Mouse (Mus musculus): ENCODE measurements around the gene Afmid. TPM values are rescaled to one million over a fixed set of nuclear protein-coding genes. Genes with fewer than 3 reads are reported as not detected.

Gene Afmid
- polyA plus RNA-seq, 1 experiment from 2014 or later, result 6.9 TPM

Other genes starting within 250 kb of the Afmid start
- 24.2 and 24.7 TPM in 2 replicates for gene Tnrc6c, start 171.6 kb upstream of the Afmid start, polyA plus RNA-seq (2015; fragmentation: Nextera tagmentation; extraction: Ambion mirVana)
- gene Tmc8, start 43.8 kb upstream of the Afmid start, polyA plus RNA-seq (2015; fragmentation: Nextera tagmentation; extraction: Ambion mirVana), result 0.77 and 0.83 TPM in 2 replicates
- gene Tmc6, start 43.7 kb upstream of the Afmid start, polyA plus RNA-seq (2015; fragmentation: Nextera tagmentation; extraction: Ambion mirVana), result 6.0 TPM in 2 replicates
- not detected in 2 replicates for gene 6030468B19Rik, start 28.3 kb upstream of the Afmid start, polyA plus RNA-seq (2015; fragmentation: Nextera tagmentation; extraction: Ambion mirVana)
- 0.93 and 1.6 TPM in 2 replicates for gene Gm20708, start 16.3 kb upstream of the Afmid start, polyA plus RNA-seq (2015; fragmentation: Nextera tagmentation; extraction: Ambion mirVana)
- gene Syngr2, start 16.3 kb upstream of the Afmid start, polyA plus RNA-seq (2015; fragmentation: Nextera tagmentation; extraction: Ambion mirVana), result 17.2 and 19.3 TPM in 2 replicates
- gene Tk1, start 168 bp downstream of the Afmid start, polyA plus RNA-seq (2015; fragmentation: Nextera tagmentation; extraction: Ambion mirVana), result 22.9 and 24.3 TPM in 2 replicates
- 41.6 and 47.4 TPM in 2 replicates for gene Birc5, start 23.3 kb downstream of the Afmid start, polyA plus RNA-seq (2015; fragmentation: Nextera tagmentation; extraction: Ambion mirVana)
- not detected in 2 replicates for gene Tmem235, start 34.8 kb downstream of the Afmid start, polyA plus RNA-seq (2015; fragmentation: Nextera tagmentation; extraction: Ambion mirVana)
- 3.7 and 4.2 TPM in 2 replicates for gene Tha1, start 47.6 kb downstream of the Afmid start, polyA plus RNA-seq (2015; fragmentation: Nextera tagmentation; extraction: Ambion mirVana)
- gene Socs3, start 144.1 kb downstream of the Afmid start, polyA plus RNA-seq (2015; fragmentation: Nextera tagmentation; extraction: Ambion mirVana), result 7.8 and 9.2 TPM in 2 replicates
- gene Pgs1, start 160.4 kb downstream of the Afmid start, polyA plus RNA-seq (2015; fragmentation: Nextera tagmentation; extraction: Ambion mirVana), result 59.4 and 63.7 TPM in 2 replicates